Mouse (Mus musculus): ENCODE measurements around the gene Per1.

DNA sequence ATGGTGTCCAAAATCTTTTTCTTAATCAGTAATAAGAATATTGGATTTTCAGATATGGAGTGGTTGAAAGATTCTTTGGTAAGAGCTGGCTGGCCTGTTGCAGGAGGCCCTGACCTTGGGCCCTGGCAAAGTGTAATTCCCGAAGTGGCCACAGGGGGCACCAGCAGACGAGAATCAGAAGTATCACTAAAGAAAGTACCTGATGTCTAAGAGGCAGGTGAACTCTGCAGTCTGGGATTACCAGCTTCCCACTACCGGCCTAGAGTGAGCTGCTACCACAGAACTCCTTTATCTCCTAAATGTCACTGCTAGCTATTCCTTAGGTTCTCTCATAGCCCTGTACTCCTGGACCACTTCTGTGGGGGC lies 2.6 kb upstream of the Per1 start:
- TF ChIP-seq GATA1 (IDR thresholded peaks at IDR 0.05; ENCODE audit: borderline replicate concordance, low read length) (no peak), FLI1 (IDR thresholded peaks at IDR 0.05; ENCODE audit: low read length) (no peak)
